Mouse (Mus musculus): ENCODE results near the gene Fgb. TPM values are rescaled to one million over a fixed set of nuclear protein-coding genes. Genes with fewer than 3 reads are reported as not detected.

Fgb gene
- not detected in 2 replicates for polyA plus RNA-seq (2015; fragmentation: Nextera tagmentation; extraction: Ambion mirVana)

- Histone ChIP-seq H3K4me1 (ENCODE audit: control insufficient read depth, insufficient read depth, low read length) (no peaks in the 10 kb centered on the region), H3K27me3 (ENCODE audit: control insufficient read depth, insufficient read depth, low read depth, low read length) (no peaks in the 10 kb centered on the region), H3K9ac (ENCODE audit: low read depth, low read length) (no peak within 1 kb of the TSS), H3K27ac (ENCODE audit: low read length) (no peak within 1 kb of the TSS), H3K36me3 (ENCODE audit: control insufficient read depth, insufficient read depth, low read length) (no peaks in the 10 kb centered on the region), H3K4me3 (ENCODE audit: low read depth, low read length) (no peak within 1 kb of the TSS), H3K4me2 (ENCODE audit: low read length) (no peak within 1 kb of the TSS), H3K9me3 (replicated peaks; ENCODE audit: control insufficient read depth, low read length, poor library complexity, severe bottlenecking) (no peaks in the 10 kb centered on the region)
- ATAC-seq = no peak
- 89% methylated on average over 8 of the region's 8 CpGs for WGBS
These were observed at the start of gene Fgb for GRCm38 (mm10) chr3:83049680-83050079. TSS of gene Fgb (minus strand) at chr3:83049863.

- Histone ChIP-seq H3K9me3 (replicated peaks; ENCODE audit: control insufficient read depth, low read length, poor library complexity, severe bottlenecking) (no peaks in the 10 kb centered on the region), H3K4me2 (ENCODE audit: low read length) (peak overlapping the region; percentile 55), H3K9ac (ENCODE audit: low read depth, low read length) (peak overlapping the region; percentile 50), H3K4me1 (ENCODE audit: control insufficient read depth, insufficient read depth, low read length) (peaks cover 31% of the 10 kb centered on the region), H3K27me3 (ENCODE audit: control insufficient read depth, insufficient read depth, low read depth, low read length) (no peaks in the 10 kb centered on the region; the same call in 1 of the 2 replicates), H3K4me3 (ENCODE audit: low read depth, low read length) (peak overlapping the region; percentile 25), H3K36me3 (ENCODE audit: control insufficient read depth, insufficient read depth, low read length) (no peaks in the 10 kb centered on the region), H3K27ac (ENCODE audit: low read length) (peak overlapping the region; percentile 83)
- peak; percentile 47 for ATAC-seq
- 81% methylated on average over 1 of the region's 1 CpGs for WGBS
These were observed 49.5 kb upstream of the Fgb start for GRCm38 (mm10) chr3:83099139-83099538.

- peak; percentile 90 for ATAC-seq
- peak overlapping the region; percentile 25 for H3K4me3 ChIP-seq (ENCODE audit: low read depth, low read length)
- H3K4me2 ChIP-seq (ENCODE audit: low read length) = peak overlapping the region; percentile 55
- under 1% methylated on average over 14 of the region's 14 CpGs for WGBS
- peaks cover 31% of the 10 kb centered on the region for H3K4me1 ChIP-seq (ENCODE audit: control insufficient read depth, insufficient read depth, low read length)
- H3K27me3 ChIP-seq (ENCODE audit: control insufficient read depth, insufficient read depth, low read depth, low read length) = no peaks in the 10 kb centered on the region; the same call in 1 of the 2 replicates
- no peaks in the 10 kb centered on the region for H3K36me3 ChIP-seq (ENCODE audit: control insufficient read depth, insufficient read depth, low read length)
- H3K9ac ChIP-seq (ENCODE audit: low read depth, low read length) = peak overlapping the region; percentile 50
- peak overlapping the region; percentile 83 for H3K27ac ChIP-seq (ENCODE audit: low read length)
- H3K9me3 ChIP-seq (replicated peaks; ENCODE audit: control insufficient read depth, low read length, poor library complexity, severe bottlenecking) = no peaks in the 10 kb centered on the region
These were observed 48.9 kb upstream of the Fgb start for GRCm38 (mm10) chr3:83098546-83099034.

GRCm38 (mm10) chr3:83097586-83097985 is 47.9 kb upstream of the Fgb start:
- H3K4me1 ChIP-seq (ENCODE audit: control insufficient read depth, insufficient read depth, low read length) = peaks cover 31% of the 10 kb centered on the region
- H3K9ac ChIP-seq (ENCODE audit: low read depth, low read length) = no peak overlapping the region
- H3K27ac ChIP-seq (ENCODE audit: low read length) = peak overlapping the region; percentile 42; the same call in 1 of the 2 replicates
- H3K9me3 ChIP-seq (replicated peaks; ENCODE audit: control insufficient read depth, low read length, poor library complexity, severe bottlenecking) = no peaks in the 10 kb centered on the region
- 18% methylated on average over 6 of the region's 6 CpGs for WGBS
- no peak overlapping the region for H3K4me3 ChIP-seq (ENCODE audit: low read depth, low read length)
- H3K4me2 ChIP-seq (ENCODE audit: low read length) = no peak overlapping the region
- H3K36me3 ChIP-seq (ENCODE audit: control insufficient read depth, insufficient read depth, low read length) = no peaks in the 10 kb centered on the region
- H3K27me3 ChIP-seq (ENCODE audit: control insufficient read depth, insufficient read depth, low read depth, low read length) = no peaks in the 10 kb centered on the region
- ATAC-seq = no peak

GRCm38 (mm10) chr3:83080567-83081055 is 30.9 kb upstream of the Fgb start:
- H3K4me3 ChIP-seq (ENCODE audit: low read depth, low read length) = no peak overlapping the region
- no peaks in the 10 kb centered on the region for H3K9me3 ChIP-seq (replicated peaks; ENCODE audit: control insufficient read depth, low read length, poor library complexity, severe bottlenecking)
- no peaks in the 10 kb centered on the region for H3K4me1 ChIP-seq (ENCODE audit: control insufficient read depth, insufficient read depth, low read length)
- no peak overlapping the region for H3K27ac ChIP-seq (ENCODE audit: low read length)
- peak; percentile 61; the same call in 1 of the 2 replicates for ATAC-seq
- 5% methylated on average over 11 of the region's 11 CpGs for WGBS
- H3K27me3 ChIP-seq (ENCODE audit: control insufficient read depth, insufficient read depth, low read depth, low read length) = no peaks in the 10 kb centered on the region
- no peaks in the 10 kb centered on the region for H3K36me3 ChIP-seq (ENCODE audit: control insufficient read depth, insufficient read depth, low read length)
- no peak overlapping the region for H3K9ac ChIP-seq (ENCODE audit: low read depth, low read length)
- H3K4me2 ChIP-seq (ENCODE audit: low read length) = peak overlapping the region; percentile 48

GRCm38 (mm10) chr3:83076563-83076962 is 26.9 kb upstream of the Fgb start:
- H3K27me3 ChIP-seq (ENCODE audit: control insufficient read depth, insufficient read depth, low read depth, low read length) = no peaks in the 10 kb centered on the region
- 25% methylated on average over 3 of the region's 3 CpGs for WGBS

GRCm38 (mm10) chr3:83070231-83070630 is 20.6 kb upstream of the Fgb start:
- H3K4me2 ChIP-seq (ENCODE audit: low read length) = no peak overlapping the region
- H3K27me3 ChIP-seq (ENCODE audit: control insufficient read depth, insufficient read depth, low read depth, low read length) = no peaks in the 10 kb centered on the region
- 89% methylated on average over 4 of the region's 4 CpGs for WGBS
- H3K4me3 ChIP-seq (ENCODE audit: low read depth, low read length) = no peak overlapping the region
- ATAC-seq = no peak
- peaks cover 39% of the 10 kb centered on the region for H3K36me3 ChIP-seq (ENCODE audit: control insufficient read depth, insufficient read depth, low read length)
- H3K27ac ChIP-seq (ENCODE audit: low read length) = no peak overlapping the region
- H3K9me3 ChIP-seq (replicated peaks; ENCODE audit: control insufficient read depth, low read length, poor library complexity, severe bottlenecking) = no peaks in the 10 kb centered on the region
- H3K4me1 ChIP-seq (ENCODE audit: control insufficient read depth, insufficient read depth, low read length) = no peaks in the 10 kb centered on the region
- H3K9ac ChIP-seq (ENCODE audit: low read depth, low read length) = no peak overlapping the region

More at GRCm38 (mm10) chr3:83076563-83076962, 26.9 kb upstream of the Fgb start:
- Histone ChIP-seq H3K4me1 (ENCODE audit: control insufficient read depth, insufficient read depth, low read length) (no peaks in the 10 kb centered on the region), H3K27ac (ENCODE audit: low read length) (no peak overlapping the region), H3K36me3 (ENCODE audit: control insufficient read depth, insufficient read depth, low read length) (0 out of 2 replicates have a peak, but pooled peaks cover under 1% of the 10 kb centered on the region), H3K4me3 (ENCODE audit: low read depth, low read length) (no peak overlapping the region), H3K9ac (ENCODE audit: low read depth, low read length) (peak overlapping the region; percentile 25; the same call in 1 of the 2 replicates), H3K9me3 (replicated peaks; ENCODE audit: control insufficient read depth, low read length, poor library complexity, severe bottlenecking) (no peaks in the 10 kb centered on the region), H3K4me2 (ENCODE audit: low read length) (no peak overlapping the region)
- ATAC-seq = peak; percentile 43; the same call in 1 of the 2 replicates

GRCm38 (mm10) chr3:83068869-83069268 is 19.2 kb upstream of the Fgb start:
- Histone ChIP-seq H3K4me2 (ENCODE audit: low read length) (no peak overlapping the region), H3K9me3 (replicated peaks; ENCODE audit: control insufficient read depth, low read length, poor library complexity, severe bottlenecking) (no peaks in the 10 kb centered on the region), H3K27me3 (ENCODE audit: control insufficient read depth, insufficient read depth, low read depth, low read length) (no peaks in the 10 kb centered on the region), H3K9ac (ENCODE audit: low read depth, low read length) (no peak overlapping the region), H3K4me3 (ENCODE audit: low read depth, low read length) (no peak overlapping the region), H3K36me3 (ENCODE audit: control insufficient read depth, insufficient read depth, low read length) (peaks cover 39% of the 10 kb centered on the region), H3K27ac (ENCODE audit: low read length) (no peak overlapping the region), H3K4me1 (ENCODE audit: control insufficient read depth, insufficient read depth, low read length) (no peaks in the 10 kb centered on the region)
- ATAC-seq = no peak
- 97% methylated on average over 13 of the region's 13 CpGs for WGBS

GRCm38 (mm10) chr3:83067920-83068319 is 18.3 kb upstream of the Fgb start:
- ATAC-seq = no peak
- no peak overlapping the region for H3K9ac ChIP-seq (ENCODE audit: low read depth, low read length)
- H3K27ac ChIP-seq (ENCODE audit: low read length) = no peak overlapping the region
- no peaks in the 10 kb centered on the region for H3K9me3 ChIP-seq (replicated peaks; ENCODE audit: control insufficient read depth, low read length, poor library complexity, severe bottlenecking)
- H3K27me3 ChIP-seq (ENCODE audit: control insufficient read depth, insufficient read depth, low read depth, low read length) = no peaks in the 10 kb centered on the region
- H3K4me3 ChIP-seq (ENCODE audit: low read depth, low read length) = no peak overlapping the region
- H3K4me2 ChIP-seq (ENCODE audit: low read length) = no peak overlapping the region
- whole genome bisulfite sequencing = 96% methylated on average over 9 of the region's 9 CpGs
- H3K36me3 ChIP-seq (ENCODE audit: control insufficient read depth, insufficient read depth, low read length) = peaks cover 39% of the 10 kb centered on the region
- H3K4me1 ChIP-seq (ENCODE audit: control insufficient read depth, insufficient read depth, low read length) = no peaks in the 10 kb centered on the region
